Mouse (Mus musculus): ENCODE data around the gene Scamp5.

DNA sequence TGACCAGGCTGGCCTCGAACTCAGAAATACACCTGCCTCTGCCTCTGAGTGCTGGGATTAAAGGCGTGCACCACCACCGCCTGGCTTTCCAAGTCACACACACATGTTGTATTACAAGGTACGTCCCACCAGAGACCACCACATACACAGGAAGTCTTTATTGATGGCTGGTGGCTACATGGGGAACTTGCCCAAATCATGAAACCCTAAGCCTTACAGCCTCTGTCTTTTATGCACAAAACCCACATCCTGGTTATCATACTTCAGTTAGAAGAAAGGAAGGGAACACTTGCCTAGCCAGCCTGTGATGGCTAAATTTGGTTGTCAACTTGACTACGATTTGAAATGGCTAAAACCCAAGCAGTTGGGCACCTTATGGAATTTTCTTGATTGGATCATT, 63.8 kb downstream of the Scamp5 start:
- TF ChIP-seq POLR2A (IDR thresholded peaks at IDR 0.05; ENCODE audit: control insufficient read depth, extremely low read depth, insufficient read depth, low read length, poor library complexity): no peak
- TF ChIP-seq CTCF (IDR thresholded peaks at IDR 0.05; ENCODE audit: borderline replicate concordance, control insufficient read depth, extremely low read depth, insufficient read depth, low read length, poor library complexity): no peak

Measured in thymus, adult 2 months (tissue).